Mouse (Mus musculus) midbrain, embryonic 16.5 days (tissue): ENCODE measurements around the gene Dvl1. TPM values are rescaled to one million over a fixed set of nuclear protein-coding genes. Genes with fewer than 3 reads are reported as not detected.

ENCODE experiments used
- ATAC-seq: fragments of 200-750 bp; cut with Nextera tagmentation; 2 replicates; pipeline ENCODE4 v1.8.0; 2017; ENCODE audit warnings: moderate TSS enrichment
- H3K27ac ChIP-seq: fragments of 300-500 bp; sonication (generic); 2 replicates; pipeline ENCODE4 v1.5.1; 2014; ENCODE audit warnings: mild to moderate bottlenecking, low read length, mixed read lengths
- H3K27me3 ChIP-seq: fragments of 300-500 bp; sonication (generic); 2 replicates; pipeline ENCODE4 v1.6.1; 2014; ENCODE audit warnings: low read depth, low read length, mixed read lengths; ENCODE audit not compliant: control insufficient read depth, insufficient read depth
- H3K36me3 ChIP-seq: fragments of 300-500 bp; sonication (generic); 2 replicates; pipeline ENCODE4 v1.6.1; 2014; ENCODE audit warnings: mild to moderate bottlenecking, low read length, moderate library complexity, mixed read lengths; ENCODE audit not compliant: control insufficient read depth, insufficient read depth
- H3K4me1 ChIP-seq: fragments of 300-500 bp; sonication (generic); 2 replicates; pipeline ENCODE4 v1.6.1; 2014; ENCODE audit warnings: mild to moderate bottlenecking, low read length, mixed read lengths; ENCODE audit not compliant: control insufficient read depth, insufficient read depth
- H3K4me2 ChIP-seq: fragments of 300-500 bp; sonication (generic); 2 replicates; pipeline ENCODE4 v1.6.1; 2014; ENCODE audit warnings: mild to moderate bottlenecking, low read length, mixed read lengths
- H3K4me3 ChIP-seq: fragments of 300-500 bp; sonication (generic); 2 replicates; pipeline ENCODE4 v1.5.1; 2014; ENCODE audit warnings: low read depth, mild to moderate bottlenecking, low read length, moderate library complexity, mixed read lengths
- H3K9ac ChIP-seq: fragments of 300-500 bp; sonication (generic); 2 replicates; pipeline ENCODE4 v1.6.1; 2014; ENCODE audit warnings: low read depth, low read length, mixed read lengths
- H3K9me3 ChIP-seq: fragments of 300-500 bp; sonication (generic); replicated peaks from 2 replicates; pipeline ENCODE4 v1.6.1; 2014; ENCODE audit warnings: mild to moderate bottlenecking, low read length, mixed read lengths; ENCODE audit not compliant: control insufficient read depth, poor library complexity, severe bottlenecking
- WGBS: fragments of 180-500 bp; shearing (Covaris S2); extraction: QIAGEN DNeasy Blood & Tissue Kit; methylation state at CpG from one replicate; pipeline ENCODE4 v1.1.7; 2014; 5-methylcytosine and 5-hydroxymethylcytosine counted together
- polyA plus RNA-seq: library from polyadenylated mRNA; unstranded; fragments of >200 nt; fragmentation: Nextera tagmentation; extraction: Ambion mirVana; gene quantifications from 2 replicates; pipeline ENCODE4 v1.2.1, GENCODE M21; 2015

The Dvl1 gene
- polyA plus RNA-seq, 1 experiment from 2014 or later: 10.3 TPM

GRCm38 (mm10) chr4:155821025-155821424 is 26.2 kb upstream of the Dvl1 start:
- ATAC-seq: no peak
- Histone ChIP-seq H3K4me2 (no peak overlapping the region), H3K4me3 (no peak overlapping the region), H3K9ac (no peak overlapping the region), H3K9me3 (no peaks in the 10 kb centered on the region), H3K36me3 (peaks cover 67% of the 10 kb centered on the region), H3K27ac (no peak overlapping the region), H3K4me1 (no peaks in the 10 kb centered on the region), H3K27me3 (no peaks in the 10 kb centered on the region)
- WGBS: 77% methylated on average over 7 of the region's 7 CpGs

GRCm38 (mm10) chr4:155823443-155823842 is 23.8 kb upstream of the Dvl1 start:
- H3K4me1 ChIP-seq: no peaks in the 10 kb centered on the region
- no peak overlapping the region for H3K4me2 ChIP-seq
- H3K27me3 ChIP-seq: no peaks in the 10 kb centered on the region
- H3K4me3 ChIP-seq: no peak overlapping the region
- 97% methylated on average over 16 of the region's 16 CpGs for WGBS
- H3K9me3 ChIP-seq: no peaks in the 10 kb centered on the region
- H3K9ac ChIP-seq: no peak overlapping the region
- no peak for ATAC-seq
- peaks cover 47% of the 10 kb centered on the region for H3K36me3 ChIP-seq
- no peak overlapping the region for H3K27ac ChIP-seq

- Histone ChIP-seq H3K4me2 (no peak overlapping the region), H3K27ac (no peak overlapping the region), H3K4me3 (no peak overlapping the region), H3K4me1 (peaks cover 17% of the 10 kb centered on the region), H3K9me3 (no peaks in the 10 kb centered on the region), H3K27me3 (no peaks in the 10 kb centered on the region), H3K9ac (no peak overlapping the region), H3K36me3 (peaks cover 4% of the 10 kb centered on the region)
- ATAC-seq: no peak
- WGBS: 95% methylated on average over 4 of the region's 4 CpGs
Measured at GRCm38 (mm10) chr4:155829866-155830265, 17.3 kb upstream of the Dvl1 start.

GRCm38 (mm10) chr4:155830596-155830995 is 16.6 kb upstream of the Dvl1 start:
- ATAC-seq: no peak
- H3K27me3 ChIP-seq: no peaks in the 10 kb centered on the region
- no peaks in the 10 kb centered on the region for H3K9me3 ChIP-seq
- no peak overlapping the region for H3K9ac ChIP-seq
- H3K36me3 ChIP-seq: 0 out of 2 replicates have a peak, but pooled peaks cover under 1% of the 10 kb centered on the region
- H3K4me1 ChIP-seq: peaks cover 17% of the 10 kb centered on the region
- peak overlapping the region; percentile 84 for H3K27ac ChIP-seq
- H3K4me2 ChIP-seq: peak overlapping the region; percentile 96
- WGBS: 55% methylated on average over 8 of the region's 8 CpGs
- H3K4me3 ChIP-seq: peak overlapping the region; percentile 77; the same call in 1 of the 2 replicates

GRCm38 (mm10) chr4:155831205-155831766 is 15.9 kb upstream of the Dvl1 start, which contains the start of gene Aurkaip1:
TSS of gene Aurkaip1 (plus strand) at chr4:155831272.
- Histone ChIP-seq H3K9me3 (no peaks in the 10 kb centered on the region), H3K9ac (peak within 1 kb of the TSS; percentile 86), H3K36me3 (no peaks in the 10 kb centered on the region), H3K4me1 (peaks cover 17% of the 10 kb centered on the region), H3K27me3 (no peaks in the 10 kb centered on the region), H3K4me2 (peak within 1 kb of the TSS; percentile 96), H3K27ac (peak within 1 kb of the TSS; percentile 84), H3K4me3 (peak within 1 kb of the TSS; percentile 77)
- under 1% methylated on average over 49 of the region's 49 CpGs for WGBS
- peak; percentile 95 for ATAC-seq

- H3K4me3 ChIP-seq: peak overlapping the region; percentile 77
- no peaks in the 10 kb centered on the region for H3K36me3 ChIP-seq
- H3K27me3 ChIP-seq: no peaks in the 10 kb centered on the region
- H3K27ac ChIP-seq: peak overlapping the region; percentile 84
- 1% methylated on average over 25 of the region's 25 CpGs for WGBS
- peak; percentile 54; the same call in 1 of the 2 replicates for ATAC-seq
- H3K9ac ChIP-seq: peak overlapping the region; percentile 86
- H3K9me3 ChIP-seq: no peaks in the 10 kb centered on the region
- H3K4me2 ChIP-seq: peak overlapping the region; percentile 96
- peaks cover 17% of the 10 kb centered on the region for H3K4me1 ChIP-seq
Measured at GRCm38 (mm10) chr4:155831831-155832230, 15.4 kb upstream of the Dvl1 start.

- Histone ChIP-seq H3K9me3 (no peaks in the 10 kb centered on the region), H3K4me3 (peak overlapping the region; percentile 77), H3K4me1 (peaks cover 17% of the 10 kb centered on the region), H3K36me3 (no peaks in the 10 kb centered on the region), H3K27ac (no peak overlapping the region), H3K27me3 (no peaks in the 10 kb centered on the region), H3K9ac (peak overlapping the region; percentile 86), H3K4me2 (peak overlapping the region; percentile 96)
- ATAC-seq: no peak
- WGBS: 54% methylated on average over 10 of the region's 10 CpGs
Measured at GRCm38 (mm10) chr4:155832321-155832720, 14.9 kb upstream of the Dvl1 start.

- no peak for ATAC-seq
- Histone ChIP-seq H3K36me3 (no peaks in the 10 kb centered on the region), H3K9ac (no peak overlapping the region), H3K4me1 (peaks cover 17% of the 10 kb centered on the region), H3K4me3 (no peak overlapping the region), H3K9me3 (no peaks in the 10 kb centered on the region), H3K27ac (no peak overlapping the region), H3K27me3 (no peaks in the 10 kb centered on the region), H3K4me2 (no peak overlapping the region)
- WGBS: 85% methylated on average over 4 of the region's 4 CpGs
Measured at GRCm38 (mm10) chr4:155833234-155833633, 14.0 kb upstream of the Dvl1 start.

GRCm38 (mm10) chr4:155833836-155834235 is 13.4 kb upstream of the Dvl1 start:
- Histone ChIP-seq H3K9me3 (no peaks in the 10 kb centered on the region), H3K27me3 (no peaks in the 10 kb centered on the region), H3K4me2 (no peak overlapping the region), H3K9ac (no peak overlapping the region), H3K36me3 (no peaks in the 10 kb centered on the region), H3K27ac (0 out of 2 replicates have a peak overlapping the region, but pooled peaks have one; percentile 10), H3K4me3 (no peak overlapping the region), H3K4me1 (peaks cover 17% of the 10 kb centered on the region)
- 32% methylated on average over 2 of the region's 2 CpGs for WGBS
- ATAC-seq: 0 out of 2 replicates have a peak, but pooled peaks have one; percentile 13
